Mouse (Mus musculus) limb, embryonic 11.5 days (tissue): Measurements from ENCODE around the gene 4933424G06Rik. TPM values are rescaled to one million over a fixed set of nuclear protein-coding genes. Genes with fewer than 3 reads are reported as not detected.
A peak's percentile ranks its signal among the peaks of the same experiment; 100 is the strongest.

Source experiments
- ATAC-seq: fragments of 200-750 bp; cut with Nextera tagmentation; 2 replicates; pipeline ENCODE4 v1.8.0; 2017; ENCODE audit warnings: low read depth; ENCODE audit not compliant: insufficient number of reproducible peaks, low FRiP score, low TSS enrichment
- DNase-seq: peaks from one replicate; pipeline ENCODE4 v3.0.0-alpha.2; 2015; ENCODE audit warnings: low spot score
- H3K27ac ChIP-seq: fragments of 300-500 bp; sonication (generic); replicated peaks from 2 replicates; pipeline ENCODE4 v1.5.1; 2014; ENCODE audit warnings: low read depth, mild to moderate bottlenecking, low read length
- H3K27me3 ChIP-seq: fragments of 300-500 bp; sonication (generic); 2 replicates; pipeline ENCODE4 v1.6.1; 2014; ENCODE audit warnings: mild to moderate bottlenecking, low read length, mixed read lengths; ENCODE audit not compliant: control insufficient read depth, insufficient read depth
- H3K36me3 ChIP-seq: fragments of 300-500 bp; sonication (generic); 2 replicates; pipeline ENCODE4 v1.6.1; 2014; ENCODE audit warnings: mild to moderate bottlenecking, low read length, moderate library complexity, mixed read lengths; ENCODE audit not compliant: control insufficient read depth, insufficient read depth
- H3K4me1 ChIP-seq: fragments of 300-500 bp; sonication (generic); 2 replicates; pipeline ENCODE4 v1.6.1; 2014; ENCODE audit warnings: low read length, mixed read lengths; ENCODE audit not compliant: control insufficient read depth, insufficient read depth
- H3K4me2 ChIP-seq: fragments of 300-500 bp; sonication (generic); 2 replicates; pipeline ENCODE4 v1.6.1; 2014; ENCODE audit warnings: low read depth, mild to moderate bottlenecking, moderate library complexity; ENCODE audit not compliant: severe bottlenecking
- H3K4me3 ChIP-seq: fragments of 300-500 bp; sonication (generic); 2 replicates; pipeline ENCODE4 v1.5.1; 2014; ENCODE audit warnings: low read depth, low read length
- H3K9ac ChIP-seq: fragments of 300-500 bp; sonication (generic); 2 replicates; pipeline ENCODE4 v1.6.1; 2014; ENCODE audit warnings: mild to moderate bottlenecking, low read length
- H3K9me3 ChIP-seq: fragments of 300-500 bp; sonication (generic); 2 replicates; pipeline ENCODE4 v1.6.1; 2016; ENCODE audit warnings: low read length; ENCODE audit not compliant: control insufficient read depth
- WGBS: fragments of 180-500 bp; shearing (Covaris S2); extraction: QIAGEN DNeasy Blood & Tissue Kit; methylation state at CpG from one replicate; pipeline ENCODE4 v1.1.7; 2014; 5-methylcytosine and 5-hydroxymethylcytosine counted together
- polyA plus RNA-seq: library from polyadenylated mRNA; unstranded; fragments of >200 nt; fragmentation: Nextera tagmentation; extraction: Ambion mirVana; gene quantifications from 2 replicates; pipeline ENCODE4 v1.2.1, GENCODE M21; 2014

Gene 4933424G06Rik
- polyA plus RNA-seq, 1 experiment from 2014 or later: 0.31 TPM

- Histone ChIP-seq H3K27ac (peak overlapping the region; percentile 65), H3K27me3 (no peaks in the 10 kb centered on the region), H3K4me1 (peaks cover 10% of the 10 kb centered on the region), H3K9ac (no peak overlapping the region), H3K36me3 (no peaks in the 10 kb centered on the region), H3K9me3 (no peaks in the 10 kb centered on the region), H3K4me2 (no peak overlapping the region), H3K4me3 (no peak overlapping the region)
- peak; percentile 75 for ATAC-seq
- WGBS: 38% methylated on average over 16 of the region's 16 CpGs
- peak; percentile 62 for DNase-seq
Measured at GRCm38 (mm10) chr1:36723146-36724056, 13.5 kb downstream of the 4933424G06Rik start.

GRCm38 (mm10) chr1:36724057-36724431 is 14.1 kb downstream of the 4933424G06Rik start:
- Histone ChIP-seq H3K27me3 (no peaks in the 10 kb centered on the region), H3K9me3 (no peaks in the 10 kb centered on the region), H3K4me3 (no peak overlapping the region), H3K9ac (no peak overlapping the region), H3K4me2 (no peak overlapping the region), H3K36me3 (no peaks in the 10 kb centered on the region), H3K27ac (peak overlapping the region; percentile 65), H3K4me1 (peaks cover 10% of the 10 kb centered on the region)
- DNase-seq: no peak
- 25% methylated on average over 4 of the region's 4 CpGs for WGBS
- no peak for ATAC-seq

DNA sequence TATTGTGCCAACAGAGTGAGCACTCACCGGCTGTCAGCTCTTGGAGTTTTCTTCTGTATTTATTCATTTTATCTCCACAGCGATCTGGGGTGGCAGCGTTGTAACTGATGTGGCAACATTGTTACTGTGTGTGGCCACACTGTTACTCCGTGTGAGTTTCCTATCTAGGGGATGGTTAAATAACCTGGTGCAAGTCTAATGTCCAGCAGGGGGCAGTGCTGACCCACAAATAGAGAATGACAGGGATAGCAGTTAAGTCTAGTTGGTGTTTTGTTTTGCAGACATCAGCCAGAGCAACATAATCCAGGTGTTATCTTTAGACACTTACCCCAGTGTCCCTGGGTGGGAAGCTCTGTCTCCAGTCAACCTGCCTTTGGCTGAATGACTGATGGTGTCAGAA is 27.4 kb downstream of the 4933424G06Rik start:
- Histone ChIP-seq H3K9ac (no peak overlapping the region), H3K36me3 (no peaks in the 10 kb centered on the region), H3K4me2 (no peak overlapping the region), H3K4me3 (no peak overlapping the region), H3K4me1 (no peaks in the 10 kb centered on the region), H3K27ac (no peak overlapping the region), H3K9me3 (no peaks in the 10 kb centered on the region), H3K27me3 (no peaks in the 10 kb centered on the region)
- WGBS: 15% methylated on average over 4 of the region's 4 CpGs
- DNase-seq (peak; percentile 89), ATAC-seq (no peak)

DNA sequence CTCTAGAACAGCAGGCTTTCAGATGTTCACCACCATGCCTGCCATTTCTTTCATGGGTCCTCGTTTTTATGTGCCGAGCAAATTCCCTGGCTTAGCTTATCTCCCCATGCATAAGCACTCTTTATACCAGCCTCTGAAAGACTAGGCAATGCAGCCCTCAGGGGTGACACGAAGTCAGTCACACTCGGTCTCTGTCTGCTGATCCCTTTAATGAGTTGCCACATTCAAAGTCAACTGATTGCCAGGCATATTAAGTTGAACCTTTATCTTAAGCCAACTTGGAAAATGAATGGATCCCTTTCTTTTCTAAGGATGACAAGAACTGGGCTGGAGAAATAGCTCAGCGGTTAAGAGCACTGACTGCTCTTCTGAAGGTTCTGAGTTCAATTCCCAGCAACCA is 29.3 kb downstream of the 4933424G06Rik start:
- Histone ChIP-seq H3K4me1 (peaks cover 2% of the 10 kb centered on the region; the same call in 1 of the 2 replicates), H3K27me3 (no peaks in the 10 kb centered on the region), H3K9me3 (no peaks in the 10 kb centered on the region), H3K4me3 (no peak overlapping the region), H3K36me3 (no peaks in the 10 kb centered on the region), H3K9ac (no peak overlapping the region), H3K27ac (no peak overlapping the region), H3K4me2 (no peak overlapping the region)
- ATAC-seq (no peak), DNase-seq (no peak)
- 81% methylated on average over 5 of the region's 5 CpGs for WGBS

DNA sequence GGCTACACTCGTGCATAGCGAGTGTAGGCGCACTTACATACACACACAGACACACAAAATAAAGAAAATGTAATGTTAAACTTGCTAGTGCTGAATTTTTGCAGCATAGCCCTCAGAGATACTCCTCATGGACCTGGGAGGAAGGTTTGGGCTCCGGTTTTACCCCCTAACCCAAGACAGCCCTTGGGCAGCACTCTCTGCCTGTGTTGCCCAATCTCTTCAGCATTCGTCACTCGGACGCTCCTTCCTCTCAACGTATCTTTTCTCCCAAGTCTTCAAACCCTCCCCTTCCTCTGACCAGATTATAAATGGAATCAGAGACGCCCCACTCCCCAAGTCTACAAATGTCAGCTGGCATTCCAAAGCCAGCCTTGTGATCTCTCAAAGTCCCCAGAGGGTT is 33.1 kb downstream of the 4933424G06Rik start:
- no peaks in the 10 kb centered on the region for H3K9me3 ChIP-seq
- no peak overlapping the region for H3K27ac ChIP-seq
- H3K4me3 ChIP-seq: no peak overlapping the region
- H3K4me1 ChIP-seq: peaks cover 3% of the 10 kb centered on the region; the same call in 1 of the 2 replicates
- 76% methylated on average over 9 of the region's 9 CpGs for WGBS
- H3K27me3 ChIP-seq: no peaks in the 10 kb centered on the region
- DNase-seq: no peak
- H3K36me3 ChIP-seq: no peaks in the 10 kb centered on the region
- no peak overlapping the region for H3K4me2 ChIP-seq
- ATAC-seq: no peak
- no peak overlapping the region for H3K9ac ChIP-seq

DNA sequence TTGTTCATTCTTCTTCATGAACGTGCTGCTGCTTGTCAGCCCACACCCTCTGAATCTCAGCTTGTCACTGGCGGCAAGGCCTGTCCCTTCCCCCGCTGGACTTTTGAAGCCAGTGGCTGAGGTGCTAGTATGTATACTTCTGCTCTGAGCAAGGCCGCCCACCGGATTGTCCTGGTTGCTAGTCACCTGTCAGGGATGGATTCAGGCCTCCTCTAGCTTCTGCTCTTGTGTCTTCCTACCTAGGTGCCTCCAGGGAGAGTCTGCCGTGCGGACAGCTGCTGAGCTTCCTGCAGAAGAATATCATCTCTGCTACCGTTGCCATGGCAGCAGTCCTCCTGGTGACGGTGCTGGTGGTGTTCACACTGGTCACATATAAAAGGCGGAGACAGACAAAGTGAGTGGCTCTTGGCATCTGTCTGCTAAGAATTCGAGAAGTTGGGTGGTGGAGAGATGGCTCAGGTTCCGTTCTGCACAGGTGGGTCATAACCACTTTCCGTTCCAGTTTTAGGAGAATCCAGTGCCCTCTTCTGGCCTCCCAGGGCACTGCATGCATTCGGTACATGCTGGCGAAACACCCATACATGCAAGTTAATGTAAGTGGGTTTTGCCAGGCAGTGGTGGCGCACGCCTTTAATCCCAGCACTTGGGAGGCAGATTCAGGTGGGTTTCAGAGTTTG is 34.5 kb downstream of the 4933424G06Rik start:
- ATAC-seq (no peak; the same call in 1 of the 2 replicates), DNase-seq (peak; percentile 87)
- H3K27me3 ChIP-seq: no peaks in the 10 kb centered on the region
- no peak overlapping the region for H3K27ac ChIP-seq
- no peaks in the 10 kb centered on the region for H3K9me3 ChIP-seq
- no peaks in the 10 kb centered on the region for H3K36me3 ChIP-seq
- peaks cover 3% of the 10 kb centered on the region; the same call in 1 of the 2 replicates for H3K4me1 ChIP-seq
- no peak overlapping the region for H3K4me3 ChIP-seq
- H3K9ac ChIP-seq: no peak overlapping the region
- peak overlapping the region; percentile 1; the same call in 1 of the 2 replicates for H3K4me2 ChIP-seq
- 27% methylated on average over 17 of the region's 17 CpGs for WGBS

- DNase-seq (no peak), ATAC-seq (no peak)
- no peak overlapping the region for H3K4me2 ChIP-seq
- H3K27ac ChIP-seq: no peak overlapping the region
- no peak overlapping the region for H3K9ac ChIP-seq
- H3K4me3 ChIP-seq: no peak overlapping the region
- no peaks in the 10 kb centered on the region for H3K27me3 ChIP-seq
- WGBS: 56% methylated on average over 4 of the region's 4 CpGs
- no peaks in the 10 kb centered on the region for H3K36me3 ChIP-seq
- H3K4me1 ChIP-seq: peaks cover 3% of the 10 kb centered on the region; the same call in 1 of the 2 replicates
- H3K9me3 ChIP-seq: no peaks in the 10 kb centered on the region
Measured at GRCm38 (mm10) chr1:36745661-36746060, 35.7 kb downstream of the 4933424G06Rik start.

GRCm38 (mm10) chr1:36746452-36746851 is 36.5 kb downstream of the 4933424G06Rik start:
- Histone ChIP-seq H3K4me1 (peaks cover 3% of the 10 kb centered on the region; the same call in 1 of the 2 replicates), H3K27me3 (no peaks in the 10 kb centered on the region), H3K27ac (no peak overlapping the region), H3K9ac (no peak overlapping the region), H3K4me3 (no peak overlapping the region), H3K36me3 (no peaks in the 10 kb centered on the region), H3K9me3 (no peaks in the 10 kb centered on the region), H3K4me2 (no peak overlapping the region)
- ATAC-seq: no peak
- WGBS: 48% methylated on average over 15 of the region's 15 CpGs
- DNase-seq: peak; percentile 76
